Mouse (Mus musculus) intestine, postnatal 0 days (tissue): Measurements from ENCODE around the gene Adat3. TPM values are rescaled to one million over a fixed set of nuclear protein-coding genes. Genes with fewer than 3 reads are reported as not detected.
A peak's percentile ranks its signal among the peaks of the same experiment; 100 is the strongest.
"Not testable (repeated sequence)": the region's sequence is repeated elsewhere in the genome, so short reads cannot be mapped to it uniquely, and the experiment has no call there.

Source experiments
- ATAC-seq: fragments of 200-750 bp; cut with Nextera tagmentation; 2 replicates; pipeline ENCODE4 v1.8.0; 2017; ENCODE audit warnings: mild to moderate bottlenecking, moderate TSS enrichment, moderate library complexity
- H3K27ac ChIP-seq: fragments of 300-500 bp; sonication (generic); 2 replicates; pipeline ENCODE4 v1.5.1; 2014; ENCODE audit warnings: mild to moderate bottlenecking, low read depth, low read length, moderate library complexity
- H3K27me3 ChIP-seq: fragments of 300-500 bp; sonication (generic); replicated peaks from 2 replicates; pipeline ENCODE4 v1.6.1; 2014; ENCODE audit warnings: low read length, mixed read lengths; ENCODE audit not compliant: control insufficient read depth, insufficient read depth
- H3K36me3 ChIP-seq: fragments of 300-500 bp; sonication (generic); 2 replicates; pipeline ENCODE4 v1.6.1; 2014; ENCODE audit warnings: mild to moderate bottlenecking, moderate library complexity; ENCODE audit not compliant: control insufficient read depth, insufficient read depth
- H3K4me1 ChIP-seq: fragments of 300-500 bp; sonication (generic); replicated peaks from 2 replicates; pipeline ENCODE4 v1.6.1; 2014; ENCODE audit warnings: antibody characterized with exemption, low read length, mixed read lengths; ENCODE audit not compliant: control insufficient read depth, insufficient read depth
- H3K4me2 ChIP-seq: fragments of 300-500 bp; sonication (generic); replicated peaks from 2 replicates; pipeline ENCODE4 v1.6.1; 2014; ENCODE audit warnings: low read depth, mild to moderate bottlenecking, moderate library complexity
- H3K4me3 ChIP-seq: fragments of 300-500 bp; sonication (generic); 2 replicates; pipeline ENCODE4 v1.5.1; 2014; ENCODE audit warnings: low read depth, low read length
- H3K9ac ChIP-seq: fragments of 300-500 bp; sonication (generic); 2 replicates; pipeline ENCODE4 v1.6.1; 2014; ENCODE audit warnings: mild to moderate bottlenecking, low read depth, low read length
- H3K9me3 ChIP-seq: fragments of 300-500 bp; sonication (generic); 2 replicates; pipeline ENCODE4 v1.6.1; 2016; ENCODE audit warnings: mixed run types; ENCODE audit not compliant: control insufficient read depth
- CTCF ChIP-seq: sonication (generic); IDR thresholded peaks from 2 replicates; pipeline ENCODE4 v1.5.1; 2016; ENCODE audit warnings: low read depth, mild to moderate bottlenecking, control low read depth, antibody characterized with exemption, moderate library complexity
- WGBS: fragments of 180-500 bp; shearing (Covaris S2); extraction: QIAGEN DNeasy Blood & Tissue Kit; methylation state at CpG from one replicate; pipeline ENCODE4 v1.1.7; 2014; 5-methylcytosine and 5-hydroxymethylcytosine counted together
- polyA plus RNA-seq: library from polyadenylated mRNA; unstranded; fragments of >200 nt; fragmentation: Nextera tagmentation; extraction: Ambion mirVana; gene quantifications from 2 replicates; pipeline ENCODE4 v1.2.1, GENCODE M21; 2015

Adat3 gene
- polyA plus RNA-seq, 1 experiment from 2014 or later = 5.4 TPM

DNA sequence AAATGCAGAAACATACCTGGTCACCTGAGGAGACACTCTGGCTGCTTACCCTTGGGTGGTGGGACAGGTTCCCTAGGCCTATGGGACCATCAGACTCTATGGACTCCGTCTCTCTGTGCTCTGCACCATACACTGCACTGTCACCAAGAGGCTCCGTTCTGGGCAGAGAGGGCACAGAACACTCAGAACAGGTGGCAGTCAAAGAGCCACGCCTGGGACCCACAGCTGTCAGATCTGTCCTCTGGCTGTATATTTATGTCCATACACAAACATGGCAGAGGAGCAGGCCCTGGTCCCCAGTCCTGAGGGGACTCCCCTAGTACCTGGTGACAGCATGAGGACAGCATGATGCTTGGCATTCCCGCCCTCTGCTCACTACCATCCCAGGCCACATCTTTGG, 23.1 kb downstream of the Adat3 start:
- no peak overlapping the region for H3K9ac ChIP-seq
- TF ChIP-seq CTCF = no peak
- 0 out of 2 replicates have a peak overlapping the region, but pooled peaks have one; percentile 6 for H3K4me2 ChIP-seq
- H3K27ac ChIP-seq = peak overlapping the region; percentile 83
- H3K9me3 ChIP-seq = no peaks in the 10 kb centered on the region
- peaks cover 9% of the 10 kb centered on the region; the same call in 1 of the 2 replicates for H3K36me3 ChIP-seq
- 59% methylated on average over 4 of the region's 4 CpGs for WGBS
- H3K4me1 ChIP-seq = no peaks in the 10 kb centered on the region; the same call in 1 of the 2 replicates
- H3K4me3 ChIP-seq = no peak overlapping the region
- no peak for ATAC-seq
- no peaks in the 10 kb centered on the region for H3K27me3 ChIP-seq

DNA sequence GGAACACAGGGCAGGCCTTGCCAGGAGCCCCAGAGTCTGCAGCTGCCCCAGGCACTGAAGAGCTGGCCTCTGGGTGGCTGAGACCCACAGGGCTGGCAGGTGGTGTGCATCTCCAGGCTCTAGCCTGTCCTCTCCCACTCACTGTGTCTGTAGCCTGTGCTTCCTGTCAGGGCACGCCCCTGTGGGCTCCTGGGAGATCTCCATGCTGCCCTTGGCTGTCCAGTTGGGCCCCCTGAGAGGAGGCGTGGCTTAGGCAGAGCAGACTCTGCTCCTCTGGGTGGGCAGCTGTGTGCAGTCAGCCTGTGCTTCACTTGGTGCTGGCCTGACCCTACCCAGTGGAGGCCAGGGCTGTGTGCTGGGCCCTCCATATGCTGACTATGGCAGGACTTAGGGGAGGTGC, 25.0 kb downstream of the Adat3 start:
- ATAC-seq = 0 out of 2 replicates have a peak, but pooled peaks have one; percentile 6
- no peak overlapping the region for H3K27ac ChIP-seq
- H3K27me3 ChIP-seq = no peaks in the 10 kb centered on the region
- peaks cover 12% of the 10 kb centered on the region; the same call in 1 of the 2 replicates for H3K36me3 ChIP-seq
- no peak overlapping the region for H3K9ac ChIP-seq
- no peaks in the 10 kb centered on the region; the same call in 1 of the 2 replicates for H3K4me1 ChIP-seq
- TF ChIP-seq CTCF = no peak
- H3K4me3 ChIP-seq = no peak overlapping the region
- no peaks in the 10 kb centered on the region for H3K9me3 ChIP-seq
- H3K4me2 ChIP-seq = 0 out of 2 replicates have a peak overlapping the region, but pooled peaks have one; percentile 17
- WGBS = 8% methylated on average over 2 of the region's 2 CpGs

DNA sequence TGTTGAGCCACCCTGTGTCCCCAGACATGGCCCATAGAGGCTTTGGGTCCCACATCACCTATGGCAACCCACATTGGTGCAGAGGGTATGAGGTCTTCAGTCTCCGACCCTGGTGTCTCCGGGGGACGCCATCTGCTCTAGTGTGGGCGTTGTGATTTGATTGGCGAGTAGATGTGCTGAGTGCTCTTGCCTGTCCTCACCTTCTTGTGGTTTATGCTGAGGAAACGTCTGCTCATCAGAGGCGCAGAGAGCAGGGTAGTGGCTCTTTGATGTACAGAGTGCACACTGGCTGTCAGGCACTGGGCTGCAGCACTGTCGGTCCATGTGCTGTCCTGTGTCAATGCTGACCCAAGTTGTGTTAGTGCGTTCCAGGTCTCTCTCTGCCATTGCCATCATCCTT, 26.2 kb downstream of the Adat3 start:
- no peak overlapping the region for H3K27ac ChIP-seq
- H3K27me3 ChIP-seq = no peaks in the 10 kb centered on the region

DNA sequence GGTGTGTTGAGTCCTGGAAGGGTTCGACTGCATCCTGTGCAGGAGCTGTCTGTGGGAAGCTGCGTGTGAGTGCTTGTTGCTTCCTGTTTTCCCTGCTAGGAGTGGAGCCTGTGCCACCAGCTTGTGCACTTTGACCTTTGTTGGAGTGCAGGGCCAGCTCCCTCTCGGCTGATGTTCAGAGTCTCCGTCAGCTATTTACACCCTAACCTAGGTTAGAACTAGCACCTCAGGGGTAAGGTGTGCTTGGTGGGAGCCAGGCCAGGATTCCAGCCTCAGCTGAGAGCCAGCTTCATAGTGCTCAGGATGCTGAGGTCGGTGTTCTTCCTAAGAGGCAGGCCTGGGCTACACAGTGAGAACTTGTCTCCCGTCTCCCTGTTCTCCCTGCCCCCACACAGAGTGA, 32.7 kb downstream of the Adat3 start:
- WGBS = 47% methylated on average over 6 of the region's 6 CpGs
- H3K4me2 ChIP-seq = no peak overlapping the region
- no peaks in the 10 kb centered on the region for H3K27me3 ChIP-seq
- peaks cover 72% of the 10 kb centered on the region for H3K36me3 ChIP-seq
- no peak for TF ChIP-seq CTCF
- H3K27ac ChIP-seq = peak overlapping the region; percentile 62
- 0 out of 2 replicates have a peak, but pooled peaks cover 3% of the 10 kb centered on the region for H3K4me1 ChIP-seq
- no peak overlapping the region for H3K9ac ChIP-seq
- H3K9me3 ChIP-seq = no peaks in the 10 kb centered on the region
- peak; percentile 51 for ATAC-seq
- H3K4me3 ChIP-seq = no peak overlapping the region

More for the DNA sequence above, 26.2 kb downstream of the Adat3 start:
- no peaks in the 10 kb centered on the region for H3K9me3 ChIP-seq
- TF ChIP-seq CTCF = no peak
- H3K36me3 ChIP-seq = peaks cover 13% of the 10 kb centered on the region; the same call in 1 of the 2 replicates
- no peak for ATAC-seq
- H3K9ac ChIP-seq = no peak overlapping the region
- H3K4me2 ChIP-seq = no peak overlapping the region
- no peak overlapping the region for H3K4me3 ChIP-seq
- WGBS = 86% methylated on average over 9 of the region's 9 CpGs
- H3K4me1 ChIP-seq = no peaks in the 10 kb centered on the region; the same call in 1 of the 2 replicates

DNA sequence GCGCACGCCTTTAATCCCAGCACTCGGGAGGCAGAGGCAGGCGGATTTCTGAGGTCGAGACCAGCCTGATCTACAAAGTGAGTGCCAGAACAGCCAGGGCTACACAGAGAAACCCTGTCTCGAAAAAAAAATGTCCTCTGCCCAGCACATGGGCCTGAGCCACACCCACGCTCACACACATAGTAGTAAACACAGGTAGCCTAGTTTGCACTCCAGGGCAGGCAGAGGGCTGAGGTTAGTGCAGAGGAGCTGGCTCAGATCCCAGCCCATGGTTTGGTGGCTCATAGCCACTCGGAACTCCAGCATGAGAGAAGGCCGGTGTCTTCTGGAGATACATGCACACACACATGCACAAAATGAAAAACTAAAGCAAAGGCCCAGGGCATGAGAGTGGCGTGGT, 44.3 kb downstream of the Adat3 start:
- 88% methylated on average over 10 of the region's 10 CpGs for WGBS
- Histone ChIP-seq H3K4me3 (no peak overlapping the region), H3K4me2 (no peak overlapping the region), H3K36me3 (peaks cover 52% of the 10 kb centered on the region), H3K4me1 (no peaks in the 10 kb centered on the region), H3K9me3 (no peaks in the 10 kb centered on the region), H3K27me3 (no peaks in the 10 kb centered on the region), H3K9ac (no peak overlapping the region), H3K27ac (no peak overlapping the region)
- no peak for TF ChIP-seq CTCF
- no peak for ATAC-seq

DNA sequence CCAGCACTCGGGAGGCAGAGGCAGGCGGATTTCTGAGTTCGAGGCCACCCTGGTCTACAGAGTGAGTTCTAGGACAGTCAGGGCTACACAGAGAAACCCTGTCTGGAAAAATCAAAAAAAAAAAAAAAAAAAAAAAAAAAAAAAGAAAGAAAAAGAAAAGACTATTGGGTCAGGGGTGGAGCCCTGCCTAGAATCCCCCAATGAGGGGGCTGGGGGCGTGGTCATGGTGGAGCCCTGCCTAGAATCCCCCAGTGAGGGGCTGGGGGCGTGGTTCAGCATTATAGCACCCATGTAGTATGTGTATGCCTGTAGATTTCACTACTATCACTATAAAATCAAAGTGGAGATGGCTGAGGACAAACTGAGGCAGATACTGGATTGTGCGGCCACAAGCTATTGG, 47.2 kb downstream of the Adat3 start:
- ATAC-seq, H3K4me1 ChIP-seq, H3K9ac ChIP-seq, H3K27me3 ChIP-seq, H3K4me3 ChIP-seq, H3K4me2 ChIP-seq, H3K27ac ChIP-seq, H3K9me3 ChIP-seq: not testable (repeated sequence)
- 79% methylated on average over 6 of the region's 6 CpGs for WGBS
- peaks cover 33% of the 10 kb centered on the region for H3K36me3 ChIP-seq

DNA sequence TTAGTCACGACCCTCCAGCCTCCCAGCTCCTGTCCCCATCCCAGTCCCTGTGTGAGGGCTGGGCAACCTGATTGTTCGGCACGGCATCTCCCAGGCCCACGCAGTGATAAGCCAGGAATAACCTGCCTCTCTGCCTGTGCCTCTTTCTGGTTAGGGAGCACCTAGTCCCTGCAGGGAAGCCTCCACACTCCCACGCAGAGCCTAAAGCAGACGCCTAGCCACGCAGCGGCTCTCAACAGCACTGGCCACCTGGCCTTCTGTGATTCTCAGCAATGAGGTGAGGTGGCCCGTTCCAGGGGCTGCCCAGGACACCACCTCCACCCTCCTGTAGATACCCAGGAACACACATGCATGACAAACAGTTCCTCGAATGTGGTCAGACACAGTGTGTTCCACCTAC, 47.7 kb downstream of the Adat3 start:
- TF ChIP-seq CTCF = no peak
- H3K9me3 ChIP-seq = no peaks in the 10 kb centered on the region
- no peaks in the 10 kb centered on the region for H3K27me3 ChIP-seq
- H3K27ac ChIP-seq = no peak overlapping the region
- 90% methylated on average over 10 of the region's 10 CpGs for WGBS
- ATAC-seq = no peak
- peaks cover 7% of the 10 kb centered on the region; the same call in 1 of the 2 replicates for H3K4me1 ChIP-seq
- no peak overlapping the region for H3K4me2 ChIP-seq
- no peak overlapping the region for H3K4me3 ChIP-seq
- H3K36me3 ChIP-seq = peaks cover 28% of the 10 kb centered on the region
- no peak overlapping the region for H3K9ac ChIP-seq
